Mouse (Mus musculus): ENCODE results near the gene Slc25a42. TPM values are rescaled to one million over a fixed set of nuclear protein-coding genes. Genes with fewer than 3 reads are reported as not detected.

Slc25a42 gene
- polyA plus RNA-seq, 1 experiment = 20.1 TPM

- TF ChIP-seq GATA1 (IDR thresholded peaks at IDR 0.05; ENCODE audit: low read length) = no peak
Measured at GRCm38 (mm10) chr8:70220236-70220840, 8.2 kb upstream of the Slc25a42 start.

- no peak for TF ChIP-seq GATA1 (IDR thresholded peaks at IDR 0.05; ENCODE audit: low read length)
Measured at GRCm38 (mm10) chr8:70219107-70219684, 7.1 kb upstream of the Slc25a42 start.

GRCm38 (mm10) chr8:70217441-70217840, 5.3 kb upstream of the Slc25a42 start:
- no peak for TF ChIP-seq GATA1 (IDR thresholded peaks at IDR 0.05; ENCODE audit: low read length)

- TF ChIP-seq GATA1 (IDR thresholded peaks at IDR 0.05; ENCODE audit: low read length) = no peak
Measured at GRCm38 (mm10) chr8:70216566-70216965, 4.5 kb upstream of the Slc25a42 start.

GRCm38 (mm10) chr8:70215092-70215491, 3.0 kb upstream of the Slc25a42 start:
- TF ChIP-seq GATA1 (IDR thresholded peaks at IDR 0.05; ENCODE audit: low read length) = no peak

- TF ChIP-seq GATA1 (IDR thresholded peaks at IDR 0.05; ENCODE audit: low read length) = no peak
Measured at GRCm38 (mm10) chr8:70214411-70214810, 2.3 kb upstream of the Slc25a42 start.

GRCm38 (mm10) chr8:70211726-70212111, 386 bp downstream of the Slc25a42 start:
- no peak for TF ChIP-seq GATA1 (IDR thresholded peaks at IDR 0.05; ENCODE audit: low read length)

GRCm38 (mm10) chr8:70211275-70211674, 830 bp downstream of the Slc25a42 start:
- TF ChIP-seq GATA1 (IDR thresholded peaks at IDR 0.05; ENCODE audit: low read length) = no peak

GRCm38 (mm10) chr8:70210538-70210937, 1.6 kb downstream of the Slc25a42 start:
- no peak for TF ChIP-seq GATA1 (IDR thresholded peaks at IDR 0.05; ENCODE audit: low read length)

GRCm38 (mm10) chr8:70208130-70208529, 4.0 kb downstream of the Slc25a42 start:
- no peak for TF ChIP-seq GATA1 (IDR thresholded peaks at IDR 0.05; ENCODE audit: low read length)

- TF ChIP-seq GATA1 (IDR thresholded peaks at IDR 0.05; ENCODE audit: low read length) = no peak
Measured at GRCm38 (mm10) chr8:70204757-70205156, 7.3 kb downstream of the Slc25a42 start.

- TF ChIP-seq GATA1 (IDR thresholded peaks at IDR 0.05; ENCODE audit: low read length) = no peak
Measured at GRCm38 (mm10) chr8:70203072-70203471, 9.0 kb downstream of the Slc25a42 start.

- peak; percentile 68 for TF ChIP-seq GATA1 (IDR thresholded peaks at IDR 0.05; ENCODE audit: low read length)
Measured at GRCm38 (mm10) chr8:70201417-70201816, 10.7 kb downstream of the Slc25a42 start.

GRCm38 (mm10) chr8:70200098-70200681, 11.9 kb downstream of the Slc25a42 start:
- TF ChIP-seq GATA1 (IDR thresholded peaks at IDR 0.05; ENCODE audit: low read length) = no peak

GRCm38 (mm10) chr8:70197603-70198002, 14.5 kb downstream of the Slc25a42 start:
- TF ChIP-seq GATA1 (IDR thresholded peaks at IDR 0.05; ENCODE audit: low read length) = no peak

GRCm38 (mm10) chr8:70195762-70196161, 16.3 kb downstream of the Slc25a42 start:
- TF ChIP-seq GATA1 (IDR thresholded peaks at IDR 0.05; ENCODE audit: low read length) = no peak

GRCm38 (mm10) chr8:70194191-70194590, 17.9 kb downstream of the Slc25a42 start:
- no peak for TF ChIP-seq GATA1 (IDR thresholded peaks at IDR 0.05; ENCODE audit: low read length)
